Mouse (Mus musculus) forebrain, embryonic 15.5 days (tissue): Measurements from ENCODE around the gene D630039A03Rik. TPM values are rescaled to one million over a fixed set of nuclear protein-coding genes. Genes with fewer than 3 reads are reported as not detected.

Source experiments
- polyA plus RNA-seq: library from polyadenylated mRNA; unstranded; fragments of >200 nt; fragmentation: Nextera tagmentation; extraction: Ambion mirVana; gene quantifications from 2 replicates; pipeline ENCODE4 v1.2.1, GENCODE M21; 2015

The D630039A03Rik gene
- polyA plus RNA-seq, 1 experiment from 2014 or later, result not detected

Other genes with a start within 250 kb of the D630039A03Rik start
- 6.1 and 6.5 TPM in 2 replicates for gene Akap2, start 198.6 kb downstream of the D630039A03Rik start, polyA plus RNA-seq
- gene Txn1, start 40.1 kb upstream of the D630039A03Rik start, polyA plus RNA-seq, result 285 and 307 TPM in 2 replicates
- gene Txndc8, start 92.8 kb upstream of the D630039A03Rik start, polyA plus RNA-seq, result not detected in 2 replicates